Mouse (Mus musculus): ENCODE data around the gene Rad51b. TPM values are rescaled to one million over a fixed set of nuclear protein-coding genes. Genes with fewer than 3 reads are reported as not detected.

The Rad51b gene
- polyA plus RNA-seq, 1 experiment from 2014 or later = 4.7 TPM

DNA sequence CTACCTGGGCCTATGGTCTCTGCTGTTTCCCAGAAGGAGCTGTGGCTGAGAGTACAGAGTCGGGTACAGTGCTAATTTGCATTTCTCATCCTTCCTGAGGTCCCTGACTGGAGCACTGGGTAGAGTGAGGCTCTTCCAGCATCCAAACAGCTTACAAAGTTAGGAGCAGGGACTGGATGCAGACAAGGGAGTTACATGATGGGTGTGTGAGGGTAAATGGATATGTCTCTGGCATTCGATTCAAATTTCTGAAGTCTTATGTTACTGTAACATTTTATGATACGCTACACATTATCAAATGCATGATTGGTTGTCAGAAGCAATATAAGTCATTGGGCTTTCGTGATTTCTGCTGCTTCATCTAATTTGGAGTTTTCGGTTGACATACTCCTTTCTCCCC is 479.7 kb downstream of the Rad51b start:
- WGBS = 87% methylated on average over 5 of the region's 5 CpGs
- Histone ChIP-seq H3K4me1 (ENCODE audit: control insufficient read depth, insufficient read depth, low read length) (no peaks in the 10 kb centered on the region), H3K9me3 (ENCODE audit: control insufficient read depth, low read length) (no peaks in the 10 kb centered on the region), H3K9ac (ENCODE audit: low read length) (no peak overlapping the region), H3K27me3 (ENCODE audit: control insufficient read depth, insufficient read depth, low read length) (no peaks in the 10 kb centered on the region), H3K27ac (ENCODE audit: low read depth, low read length) (no peak overlapping the region), H3K4me2 (ENCODE audit: low read depth) (no peak overlapping the region), H3K36me3 (ENCODE audit: control insufficient read depth, insufficient read depth, low read length) (no peaks in the 10 kb centered on the region), H3K4me3 (ENCODE audit: low read depth, low read length) (no peak overlapping the region)
- ATAC-seq (ENCODE audit: insufficient read depth, low FRiP score, low TSS enrichment) = no peak
- no peak for DNase-seq (ENCODE audit: low spot score)

DNA sequence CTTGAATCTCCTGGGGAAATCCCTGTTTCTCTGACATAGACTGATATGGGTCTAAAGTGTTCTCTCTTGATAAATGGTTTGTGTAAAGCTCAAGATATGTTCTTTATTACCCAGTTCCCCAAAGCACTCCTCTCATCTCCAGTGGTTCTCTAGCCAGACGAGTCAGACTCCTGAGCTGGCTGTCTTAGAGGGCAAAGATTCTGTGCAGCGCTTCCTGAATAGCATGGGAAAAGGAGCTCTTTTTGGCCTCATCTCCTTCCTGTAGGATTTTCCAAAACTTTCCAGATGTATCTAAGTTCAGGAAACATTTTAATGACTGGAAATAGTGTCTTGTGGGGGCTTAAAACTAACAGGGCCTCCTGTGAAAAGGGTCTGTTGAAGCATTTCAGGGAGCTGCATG is 483.7 kb downstream of the Rad51b start:
- WGBS = 78% methylated on average over 2 of the region's 2 CpGs
- Histone ChIP-seq H3K36me3 (ENCODE audit: control insufficient read depth, insufficient read depth, low read length) (no peaks in the 10 kb centered on the region), H3K27ac (ENCODE audit: low read depth, low read length) (no peak overlapping the region), H3K4me2 (ENCODE audit: low read depth) (no peak overlapping the region), H3K4me1 (ENCODE audit: control insufficient read depth, insufficient read depth, low read length) (no peaks in the 10 kb centered on the region), H3K9ac (ENCODE audit: low read length) (no peak overlapping the region), H3K27me3 (ENCODE audit: control insufficient read depth, insufficient read depth, low read length) (no peaks in the 10 kb centered on the region), H3K4me3 (ENCODE audit: low read depth, low read length) (no peak overlapping the region), H3K9me3 (ENCODE audit: control insufficient read depth, low read length) (no peaks in the 10 kb centered on the region)
- ATAC-seq (ENCODE audit: insufficient read depth, low FRiP score, low TSS enrichment) (no peak), DNase-seq (ENCODE audit: low spot score) (no peak)

DNA sequence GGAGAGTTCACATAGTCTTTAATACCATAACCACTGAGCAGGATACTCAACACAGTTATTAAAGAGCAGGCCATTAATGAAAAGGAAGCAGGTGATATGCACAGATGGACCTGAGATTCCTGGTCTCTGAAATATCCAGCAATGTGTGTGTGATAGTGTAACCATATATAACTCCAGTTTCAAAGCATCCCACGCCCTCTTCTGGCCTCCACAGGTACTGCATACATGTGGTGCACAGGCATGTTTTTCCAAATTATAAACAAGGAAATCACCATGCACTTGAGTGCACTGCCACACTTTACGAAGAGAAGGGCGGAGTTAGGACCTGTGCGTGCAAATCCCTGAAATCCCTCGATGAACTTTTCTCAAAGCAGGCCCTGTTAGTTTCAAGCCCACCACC is 484.7 kb downstream of the Rad51b start:
- H3K9ac ChIP-seq (ENCODE audit: low read length) = no peak overlapping the region
- no peaks in the 10 kb centered on the region for H3K36me3 ChIP-seq (ENCODE audit: control insufficient read depth, insufficient read depth, low read length)
- H3K9me3 ChIP-seq (ENCODE audit: control insufficient read depth, low read length) = no peaks in the 10 kb centered on the region
- 82% methylated on average over 5 of the region's 5 CpGs for WGBS
- H3K27me3 ChIP-seq (ENCODE audit: control insufficient read depth, insufficient read depth, low read length) = no peaks in the 10 kb centered on the region
- ATAC-seq (ENCODE audit: insufficient read depth, low FRiP score, low TSS enrichment) (no peak), DNase-seq (ENCODE audit: low spot score) (no peak)
- no peak overlapping the region for H3K27ac ChIP-seq (ENCODE audit: low read depth, low read length)
- H3K4me2 ChIP-seq (ENCODE audit: low read depth) = no peak overlapping the region
- no peak overlapping the region for H3K4me3 ChIP-seq (ENCODE audit: low read depth, low read length)
- H3K4me1 ChIP-seq (ENCODE audit: control insufficient read depth, insufficient read depth, low read length) = no peaks in the 10 kb centered on the region

DNA sequence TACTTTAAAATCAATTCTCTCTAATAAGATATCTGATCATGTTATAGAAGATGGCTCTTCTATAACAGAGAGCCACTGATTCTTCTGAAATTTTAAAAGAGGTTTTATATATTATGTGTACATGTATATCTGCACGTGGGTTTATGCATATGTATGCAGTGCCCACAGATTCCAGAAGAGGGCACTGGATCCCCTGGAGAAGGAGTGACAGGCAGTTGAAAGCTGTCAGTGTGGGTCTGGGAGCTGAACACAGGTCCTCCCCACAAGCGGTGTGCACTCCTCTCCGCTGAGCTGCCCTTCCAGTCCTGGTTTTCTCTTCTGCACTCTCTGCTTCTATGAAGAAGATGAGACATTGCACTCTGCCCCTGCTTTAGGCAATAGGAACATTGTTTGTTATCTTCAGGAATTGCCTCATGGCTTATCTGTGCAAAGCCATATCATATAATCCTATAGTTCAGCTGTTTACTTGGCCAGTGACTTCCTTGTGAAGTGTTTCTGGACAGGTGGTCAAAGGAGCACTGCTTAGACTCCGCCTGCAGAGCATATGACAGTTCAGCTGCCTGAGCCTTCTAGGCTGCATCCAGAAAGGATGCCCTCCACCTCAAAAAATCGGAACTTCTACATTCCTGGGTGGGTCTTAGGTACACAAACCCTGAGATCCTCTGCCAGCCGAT is 485.5 kb downstream of the Rad51b start:
- WGBS = 94% methylated on average over 6 of the region's 6 CpGs
- Histone ChIP-seq H3K36me3 (ENCODE audit: control insufficient read depth, insufficient read depth, low read length) (no peaks in the 10 kb centered on the region), H3K4me2 (ENCODE audit: low read depth) (no peak overlapping the region), H3K4me1 (ENCODE audit: control insufficient read depth, insufficient read depth, low read length) (no peaks in the 10 kb centered on the region), H3K4me3 (ENCODE audit: low read depth, low read length) (no peak overlapping the region), H3K9ac (ENCODE audit: low read length) (no peak overlapping the region), H3K9me3 (ENCODE audit: control insufficient read depth, low read length) (no peaks in the 10 kb centered on the region), H3K27ac (ENCODE audit: low read depth, low read length) (no peak overlapping the region), H3K27me3 (ENCODE audit: control insufficient read depth, insufficient read depth, low read length) (no peaks in the 10 kb centered on the region)
- DNase-seq (ENCODE audit: low spot score) (no peak), ATAC-seq (ENCODE audit: insufficient read depth, low FRiP score, low TSS enrichment) (no peak)

DNA sequence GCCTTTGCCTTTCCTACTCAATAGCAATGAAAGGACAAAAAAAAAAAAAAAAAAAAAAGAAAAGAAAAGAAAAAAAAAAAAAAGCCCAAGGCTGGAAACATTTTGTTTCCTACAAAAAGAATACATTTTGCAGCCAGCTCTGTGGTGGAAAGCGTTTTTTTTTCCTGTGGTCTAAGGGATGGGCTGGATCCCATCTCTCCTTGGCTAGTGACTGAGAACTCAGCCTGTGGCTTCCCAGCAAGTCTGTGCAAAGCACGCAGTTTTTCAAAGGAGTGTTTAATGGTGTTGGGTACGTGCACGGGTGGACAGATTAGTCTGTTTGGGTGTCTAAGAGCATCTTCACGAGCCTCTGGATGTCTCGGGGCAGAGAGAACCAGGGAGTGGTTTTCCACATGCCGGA is 487.1 kb downstream of the Rad51b start:
- Histone ChIP-seq H3K9me3 (ENCODE audit: control insufficient read depth, low read length) (no peaks in the 10 kb centered on the region), H3K4me2 (ENCODE audit: low read depth) (no peak overlapping the region), H3K4me3 (ENCODE audit: low read depth, low read length) (no peak overlapping the region), H3K27me3 (ENCODE audit: control insufficient read depth, insufficient read depth, low read length) (no peaks in the 10 kb centered on the region), H3K27ac (ENCODE audit: low read depth, low read length) (no peak overlapping the region), H3K4me1 (ENCODE audit: control insufficient read depth, insufficient read depth, low read length) (no peaks in the 10 kb centered on the region), H3K9ac (ENCODE audit: low read length) (no peak overlapping the region), H3K36me3 (ENCODE audit: control insufficient read depth, insufficient read depth, low read length) (no peaks in the 10 kb centered on the region)
- DNase-seq (ENCODE audit: low spot score) (no peak), ATAC-seq (ENCODE audit: insufficient read depth, low FRiP score, low TSS enrichment) (no peak)
- 91% methylated on average over 7 of the region's 7 CpGs for WGBS

DNA sequence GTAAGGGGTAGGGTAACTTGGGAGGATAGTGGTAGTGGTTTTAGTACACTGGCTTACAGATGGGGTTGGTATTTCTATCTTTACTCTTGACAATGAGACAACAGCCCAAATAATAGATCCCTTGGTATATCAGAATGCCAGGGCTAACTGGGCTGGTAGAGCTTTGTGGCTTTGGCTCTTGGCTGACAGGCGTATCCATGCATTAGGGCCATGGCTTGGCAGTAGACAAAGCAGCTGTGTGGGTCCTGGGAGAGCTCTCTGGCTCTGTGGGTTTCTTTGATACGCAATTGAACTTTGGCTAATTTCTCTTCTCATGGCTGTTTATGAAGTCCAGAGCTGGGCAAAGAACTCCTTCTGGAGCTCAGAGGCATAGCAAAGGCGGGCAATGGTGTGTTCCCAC is 488.6 kb downstream of the Rad51b start:
- Histone ChIP-seq H3K9me3 (ENCODE audit: control insufficient read depth, low read length) (no peaks in the 10 kb centered on the region), H3K27me3 (ENCODE audit: control insufficient read depth, insufficient read depth, low read length) (no peaks in the 10 kb centered on the region), H3K4me3 (ENCODE audit: low read depth, low read length) (no peak overlapping the region), H3K4me1 (ENCODE audit: control insufficient read depth, insufficient read depth, low read length) (no peaks in the 10 kb centered on the region), H3K36me3 (ENCODE audit: control insufficient read depth, insufficient read depth, low read length) (no peaks in the 10 kb centered on the region), H3K4me2 (ENCODE audit: low read depth) (no peak overlapping the region), H3K27ac (ENCODE audit: low read depth, low read length) (no peak overlapping the region), H3K9ac (ENCODE audit: low read length) (no peak overlapping the region)
- DNase-seq (ENCODE audit: low spot score) (no peak), ATAC-seq (ENCODE audit: insufficient read depth, low FRiP score, low TSS enrichment) (no peak)
- WGBS = 85% methylated on average over 3 of the region's 3 CpGs

DNA sequence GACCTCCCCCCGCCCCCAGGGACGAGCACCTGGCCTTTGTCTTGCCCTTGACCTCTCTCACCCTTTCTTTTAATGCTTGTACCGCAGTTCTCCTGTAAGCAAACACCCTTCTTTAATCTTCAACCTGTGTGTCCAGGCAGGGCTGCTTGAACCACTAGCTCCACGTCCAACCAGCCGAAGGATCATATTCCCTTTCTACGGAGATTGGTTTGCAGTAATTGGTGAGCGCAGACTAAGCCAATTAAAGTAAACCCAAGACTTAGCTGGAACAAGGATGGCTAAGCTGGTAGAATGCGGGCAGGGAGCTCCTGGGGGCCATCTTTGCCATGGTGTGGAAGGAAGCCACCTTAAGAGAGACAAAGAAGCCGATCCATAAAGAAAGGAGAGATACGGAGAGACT is 490.5 kb downstream of the Rad51b start:
- ATAC-seq (ENCODE audit: insufficient read depth, low FRiP score, low TSS enrichment) (no peak), DNase-seq (ENCODE audit: low spot score) (no peak)
- no peaks in the 10 kb centered on the region for H3K9me3 ChIP-seq (ENCODE audit: control insufficient read depth, low read length)
- no peaks in the 10 kb centered on the region for H3K27me3 ChIP-seq (ENCODE audit: control insufficient read depth, insufficient read depth, low read length)
- no peak overlapping the region for H3K4me3 ChIP-seq (ENCODE audit: low read depth, low read length)
- H3K4me2 ChIP-seq (ENCODE audit: low read depth) = no peak overlapping the region
- no peaks in the 10 kb centered on the region for H3K4me1 ChIP-seq (ENCODE audit: control insufficient read depth, insufficient read depth, low read length)
- H3K36me3 ChIP-seq (ENCODE audit: control insufficient read depth, insufficient read depth, low read length) = no peaks in the 10 kb centered on the region
- H3K9ac ChIP-seq (ENCODE audit: low read length) = no peak overlapping the region
- no peak overlapping the region for H3K27ac ChIP-seq (ENCODE audit: low read depth, low read length)
- WGBS = 84% methylated on average over 10 of the region's 10 CpGs

DNA sequence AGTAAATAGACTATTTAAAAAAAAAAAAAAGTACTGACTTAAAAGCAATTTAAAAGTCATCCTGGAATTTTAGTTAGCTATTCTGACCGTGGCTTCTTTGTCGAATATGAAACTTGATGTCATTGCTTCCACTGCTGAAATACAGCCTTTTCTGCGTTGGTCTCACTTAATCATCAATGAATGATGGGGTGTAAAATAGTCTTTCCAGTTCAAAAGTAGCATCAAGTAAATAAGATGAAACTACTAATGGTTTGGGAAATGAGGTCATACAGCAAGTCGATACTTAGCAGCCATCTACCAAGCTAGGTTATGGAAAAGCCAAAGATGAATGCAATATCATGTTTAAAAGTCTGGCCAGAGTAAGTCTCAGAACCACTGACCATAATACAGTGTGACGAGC is 491.3 kb downstream of the Rad51b start:
- ATAC-seq (ENCODE audit: insufficient read depth, low FRiP score, low TSS enrichment) (no peak), DNase-seq (ENCODE audit: low spot score) (no peak)
- H3K4me3 ChIP-seq (ENCODE audit: low read depth, low read length) = no peak overlapping the region
- H3K4me2 ChIP-seq (ENCODE audit: low read depth) = no peak overlapping the region
- H3K27ac ChIP-seq (ENCODE audit: low read depth, low read length) = no peak overlapping the region
- H3K36me3 ChIP-seq (ENCODE audit: control insufficient read depth, insufficient read depth, low read length) = no peaks in the 10 kb centered on the region
- 94% methylated on average over 5 of the region's 5 CpGs for WGBS
- H3K9ac ChIP-seq (ENCODE audit: low read length) = no peak overlapping the region
- no peaks in the 10 kb centered on the region for H3K27me3 ChIP-seq (ENCODE audit: control insufficient read depth, insufficient read depth, low read length)
- no peaks in the 10 kb centered on the region for H3K9me3 ChIP-seq (ENCODE audit: control insufficient read depth, low read length)
- H3K4me1 ChIP-seq (ENCODE audit: control insufficient read depth, insufficient read depth, low read length) = no peaks in the 10 kb centered on the region

DNA sequence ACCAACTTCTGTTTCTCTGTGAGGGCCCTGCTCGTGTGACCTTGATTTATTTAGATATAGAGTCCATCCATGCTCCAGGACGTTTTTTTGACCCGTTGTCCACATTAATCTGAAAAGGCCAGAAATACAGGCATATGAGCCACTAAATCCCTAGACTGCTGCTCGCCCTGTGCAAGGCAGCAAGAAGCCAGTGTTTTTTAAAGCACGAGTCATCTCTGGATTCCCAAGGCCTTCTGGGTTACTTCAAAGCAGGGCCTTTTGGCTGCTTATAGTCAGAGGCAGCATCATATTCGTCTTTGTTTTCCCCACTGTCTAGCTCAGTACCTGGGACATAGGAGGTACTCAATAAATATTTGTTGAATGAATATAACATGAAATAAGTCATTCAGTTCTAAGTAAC is 492.4 kb downstream of the Rad51b start:
- Histone ChIP-seq H3K9me3 (ENCODE audit: control insufficient read depth, low read length) (no peaks in the 10 kb centered on the region), H3K9ac (ENCODE audit: low read length) (no peak overlapping the region), H3K4me1 (ENCODE audit: control insufficient read depth, insufficient read depth, low read length) (no peaks in the 10 kb centered on the region), H3K27ac (ENCODE audit: low read depth, low read length) (no peak overlapping the region), H3K4me2 (ENCODE audit: low read depth) (no peak overlapping the region), H3K27me3 (ENCODE audit: control insufficient read depth, insufficient read depth, low read length) (no peaks in the 10 kb centered on the region), H3K36me3 (ENCODE audit: control insufficient read depth, insufficient read depth, low read length) (no peaks in the 10 kb centered on the region), H3K4me3 (ENCODE audit: low read depth, low read length) (no peak overlapping the region)
- WGBS = 81% methylated on average over 6 of the region's 6 CpGs
- ATAC-seq (ENCODE audit: insufficient read depth, low FRiP score, low TSS enrichment) (no peak), DNase-seq (ENCODE audit: low spot score) (no peak)

Data from neural tube, embryonic 11.5 days (tissue).